Mouse (Mus musculus): Measurements from ENCODE around the gene Cramp1l.
A peak's percentile ranks its signal among the peaks of the same experiment; 100 is the strongest.

Gene Cramp1l

GRCm38 (mm10) chr17:25015655-25016291, at the start of gene Cramp1l, which contains the start of gene Ift140:
Gene Cramp1l (minus strand): TSS chr17:25015788.
Gene Ift140 (plus strand): TSS chr17:25016085.
- DNase-seq (ENCODE audit: low spot score in 2 of 2): peak; percentile 97 to 98

GRCm38 (mm10) chr17:25065189-25065588, 49.6 kb upstream of the Cramp1l start:
- DNase-seq (ENCODE audit: low spot score in 2 of 2): no peak

- no peak for DNase-seq (ENCODE audit: low spot score in 2 of 2)
Measured at GRCm38 (mm10) chr17:25064351-25064750, 48.8 kb upstream of the Cramp1l start.

GRCm38 (mm10) chr17:25063872-25064271, 48.3 kb upstream of the Cramp1l start:
- DNase-seq (ENCODE audit: low spot score in 2 of 2): no peak

DNA sequence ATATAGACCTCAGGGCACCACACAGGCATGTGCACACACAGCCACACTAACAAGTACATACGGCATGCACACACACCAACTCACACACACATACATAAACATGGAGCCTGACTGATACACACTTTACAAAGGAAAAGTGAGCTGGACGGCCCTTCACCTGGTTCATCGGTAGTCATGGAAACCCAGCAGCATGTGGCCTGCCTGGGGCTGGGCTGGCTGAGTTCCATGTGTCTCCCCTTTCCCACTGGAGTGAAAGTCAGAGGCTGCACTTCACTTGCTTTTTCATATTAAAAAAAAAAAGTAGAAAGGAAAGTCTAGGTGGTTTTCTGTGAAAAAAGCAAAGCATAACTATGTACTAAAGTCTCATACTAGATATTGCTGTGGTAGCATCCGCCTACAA, 47.7 kb upstream of the Cramp1l start:
- no peak for DNase-seq (ENCODE audit: low spot score in 2 of 2)

- no peak for DNase-seq (ENCODE audit: low spot score in 2 of 2)
Measured at GRCm38 (mm10) chr17:25057041-25057440, 41.5 kb upstream of the Cramp1l start.

DNA sequence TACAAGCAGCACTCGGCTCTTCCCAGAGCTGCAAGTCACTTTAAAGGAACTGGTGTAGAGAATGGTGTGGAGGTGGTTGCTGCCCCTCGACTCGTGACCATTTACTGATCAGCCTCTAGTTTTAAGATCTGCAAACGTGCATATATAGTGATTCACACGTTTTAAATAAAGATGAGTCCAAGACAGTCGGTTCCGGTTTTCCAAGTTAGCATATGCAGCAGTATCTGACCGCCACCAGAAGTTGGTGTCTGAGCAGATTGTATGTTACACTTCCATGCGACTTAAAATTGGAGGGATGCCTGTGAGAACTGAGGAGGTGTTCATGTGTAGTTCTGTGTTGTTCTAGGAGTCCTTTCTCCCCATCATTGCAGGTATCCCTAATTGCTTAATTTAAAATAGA, 37.7 kb upstream of the Cramp1l start:
- no peak for DNase-seq (ENCODE audit: low spot score in 2 of 2)

GRCm38 (mm10) chr17:25047143-25047542, 31.6 kb upstream of the Cramp1l start:
- DNase-seq (ENCODE audit: low spot score in 2 of 2): peak in 1 of 2 experiments; percentile 12

- DNase-seq (ENCODE audit: low spot score in 2 of 2): peak in 1 of 2 experiments; percentile 21
Measured at GRCm38 (mm10) chr17:25045281-25045680, 29.7 kb upstream of the Cramp1l start.

GRCm38 (mm10) chr17:25044879-25045278, 29.3 kb upstream of the Cramp1l start:
- DNase-seq (ENCODE audit: low spot score in 2 of 2): peak in 1 of 2 experiments; percentile 55

GRCm38 (mm10) chr17:25036183-25036582, 20.6 kb upstream of the Cramp1l start:
- no peak for DNase-seq (ENCODE audit: low spot score in 2 of 2)

DNA sequence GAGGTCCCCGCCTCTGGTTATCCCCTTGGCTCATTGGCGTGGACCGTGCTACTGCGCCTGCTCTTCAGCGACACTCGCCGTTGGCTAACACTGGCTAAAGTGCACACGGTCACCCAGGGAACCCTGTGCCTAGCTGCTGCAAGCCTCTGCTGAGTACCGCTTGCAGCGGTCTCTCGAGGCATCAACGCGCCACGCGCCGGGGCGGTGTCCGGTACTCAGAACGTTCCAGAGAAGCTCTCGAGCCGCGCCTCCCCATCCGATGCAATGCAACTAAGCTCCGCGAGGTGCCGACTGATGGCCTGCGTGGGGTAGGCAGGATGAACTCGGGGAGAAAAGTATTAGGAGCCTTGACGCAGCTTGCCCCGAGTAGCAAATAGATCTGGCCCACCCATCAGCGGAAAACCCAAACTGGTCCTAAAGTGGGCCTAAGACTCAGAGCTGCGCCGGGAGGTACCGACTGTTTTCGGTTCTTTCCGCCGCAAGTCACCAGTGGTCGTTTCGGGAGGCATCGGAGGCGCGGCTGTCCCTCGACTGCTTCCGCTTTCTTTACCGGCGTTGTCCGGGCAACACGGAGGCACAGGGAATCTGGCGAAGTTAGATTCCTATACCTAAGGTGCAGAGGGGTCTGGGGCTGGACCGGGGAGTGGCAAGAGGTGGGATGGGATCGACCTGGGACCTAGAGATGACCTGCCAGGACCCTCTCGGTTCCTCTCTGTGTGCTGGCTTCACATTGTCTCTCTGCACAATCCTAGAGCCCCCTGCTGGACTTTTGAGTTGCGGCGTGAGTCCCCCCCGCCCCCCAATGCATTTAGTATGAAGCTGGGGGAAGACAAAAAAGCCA, 924 bp upstream of the Cramp1l start:
- DNase-seq (ENCODE audit: low spot score in 2 of 2): peak; percentile 52 to 79

GRCm38 (mm10) chr17:25014841-25015570, 582 bp downstream of the Cramp1l start:
- DNase-seq (ENCODE audit: low spot score in 2 of 2): peak; percentile 9 to 17

GRCm38 (mm10) chr17:25013606-25014501, 1.7 kb downstream of the Cramp1l start:
- DNase-seq (ENCODE audit: low spot score in 2 of 2): peak; percentile 18 to 29

- no peak for DNase-seq (ENCODE audit: low spot score in 2 of 2)
Measured at GRCm38 (mm10) chr17:25007480-25007879, 8.1 kb downstream of the Cramp1l start.

- no peak for DNase-seq (ENCODE audit: low spot score in 2 of 2)
Measured at GRCm38 (mm10) chr17:25005102-25005501, 10.5 kb downstream of the Cramp1l start.

DNA sequence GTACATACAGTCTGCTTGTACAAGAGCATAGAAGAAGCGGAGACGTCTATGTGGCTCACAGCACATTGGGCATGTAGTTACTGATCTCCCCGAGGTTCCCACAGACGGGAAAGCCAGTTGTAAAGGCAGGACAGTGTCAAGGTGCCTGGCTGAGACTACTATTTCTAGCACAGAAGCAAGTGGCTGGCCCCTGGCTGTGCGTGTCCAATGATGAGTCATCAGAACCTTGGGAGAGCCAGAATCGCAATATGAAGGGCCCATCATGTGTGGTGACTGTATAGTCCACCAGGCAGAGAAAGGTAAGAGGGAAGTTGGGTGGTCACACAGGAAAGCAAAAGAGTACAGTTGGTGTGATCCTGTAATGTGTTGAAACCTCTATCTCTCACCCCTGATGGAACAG, 20.9 kb downstream of the Cramp1l start:
- no peak for DNase-seq (ENCODE audit: low spot score in 2 of 2)

DNA sequence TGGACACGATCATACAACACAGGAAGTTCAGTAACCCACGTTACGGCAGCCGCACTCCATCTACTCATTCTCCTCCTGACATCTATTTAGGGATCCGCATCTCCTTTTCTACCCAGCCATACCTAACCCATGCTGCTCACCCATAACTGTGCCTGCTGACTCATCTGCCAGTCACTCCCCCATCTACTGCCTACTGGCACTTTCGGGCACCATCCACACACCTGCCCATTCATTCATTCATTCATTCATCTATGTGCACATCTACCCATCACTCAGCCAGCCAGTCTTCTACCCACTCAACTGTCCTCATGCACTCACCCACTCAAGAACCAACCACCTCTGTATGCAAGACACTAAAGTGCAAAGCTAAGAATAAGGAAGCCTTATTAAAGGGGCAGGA, 28.4 kb downstream of the Cramp1l start:
- DNase-seq (ENCODE audit: low spot score in 2 of 2): no peak

DNA sequence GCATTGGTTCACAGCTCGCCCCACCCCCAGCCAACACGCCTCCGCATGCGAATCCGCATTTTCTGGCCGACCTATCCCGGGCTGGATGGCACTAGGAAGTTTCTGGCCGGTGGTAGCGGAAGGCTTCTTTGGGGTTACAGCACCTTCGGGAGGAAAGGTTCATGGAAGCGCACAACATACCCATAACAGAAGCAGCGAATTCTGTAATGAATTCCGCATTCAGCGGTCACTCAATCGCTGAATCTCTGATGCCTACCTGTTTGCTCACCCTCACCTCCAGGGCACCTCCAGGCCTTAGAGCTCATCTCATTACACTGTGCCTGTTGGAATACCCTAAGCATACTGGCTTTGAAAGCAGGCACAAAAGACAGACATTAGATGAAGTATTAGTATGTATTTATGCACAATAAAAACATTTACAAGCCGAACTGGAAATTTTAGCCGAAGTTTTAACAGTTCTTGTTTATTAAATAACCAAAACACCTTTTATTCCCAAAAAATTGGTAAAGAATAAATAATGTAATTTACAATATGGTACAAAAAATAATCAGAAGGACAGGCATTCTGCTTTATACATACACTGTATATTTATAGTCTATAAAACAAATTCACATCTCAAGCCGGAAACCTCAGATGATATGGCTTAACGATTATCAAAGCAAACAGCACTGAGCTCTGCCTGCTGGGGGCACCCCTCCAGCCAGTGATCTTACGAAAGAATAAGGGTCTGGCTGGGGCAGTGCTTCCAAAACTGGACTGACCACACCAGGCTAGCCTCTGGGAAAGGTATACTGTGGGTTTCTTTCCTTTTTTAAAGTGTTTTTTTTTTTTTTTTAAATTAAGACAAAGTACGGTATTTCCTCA, 54.5 kb downstream of the Cramp1l start:
- no peak for DNase-seq (ENCODE audit: low spot score in 2 of 2)

GRCm38 (mm10) chr17:24960135-24960851, 55.3 kb downstream of the Cramp1l start, which contains the start of gene Jpt2:
Gene Jpt2 (minus strand): TSS chr17:24960689.
- DNase-seq (ENCODE audit: low spot score in 2 of 2): peak; percentile 92 to 95

Measured in natural killer cell, adult 2 months (primary cell).